Mouse (Mus musculus): ENCODE data around the gene Fam155a. TPM values are rescaled to one million over a fixed set of nuclear protein-coding genes. Genes with fewer than 3 reads are reported as not detected.

The Fam155a gene
- total RNA-seq, 1 experiment from 2014 or later: not detected

Other genes starting within 250 kb of the Fam155a start
- not detected in 2 replicates for gene Gm10217, start 93.1 kb upstream of the Fam155a start, total RNA-seq (2017)
- gene Lig4, start 206.5 kb upstream of the Fam155a start, total RNA-seq (2017): 0.19 and 2.5 TPM in 2 replicates
- gene Abhd13, start 206.5 kb upstream of the Fam155a start, total RNA-seq (2017): 12.8 and 14.5 TPM in 2 replicates
- gene Tnfsf13b, start 235.3 kb upstream of the Fam155a start, total RNA-seq (2017): 0.68 TPM in 1 of 2 replicates, not detected in the other

Data from common myeloid progenitor, adult 5-6 weeks (primary cell).